Mouse (Mus musculus): ENCODE data around the gene Msh4.

Gene Msh4

GRCm38 (mm10) chr3:153808406-153808805, 97.5 kb downstream of the Msh4 start:
- no peak for DNase-seq (ENCODE audit: low read depth, low spot score)

DNA sequence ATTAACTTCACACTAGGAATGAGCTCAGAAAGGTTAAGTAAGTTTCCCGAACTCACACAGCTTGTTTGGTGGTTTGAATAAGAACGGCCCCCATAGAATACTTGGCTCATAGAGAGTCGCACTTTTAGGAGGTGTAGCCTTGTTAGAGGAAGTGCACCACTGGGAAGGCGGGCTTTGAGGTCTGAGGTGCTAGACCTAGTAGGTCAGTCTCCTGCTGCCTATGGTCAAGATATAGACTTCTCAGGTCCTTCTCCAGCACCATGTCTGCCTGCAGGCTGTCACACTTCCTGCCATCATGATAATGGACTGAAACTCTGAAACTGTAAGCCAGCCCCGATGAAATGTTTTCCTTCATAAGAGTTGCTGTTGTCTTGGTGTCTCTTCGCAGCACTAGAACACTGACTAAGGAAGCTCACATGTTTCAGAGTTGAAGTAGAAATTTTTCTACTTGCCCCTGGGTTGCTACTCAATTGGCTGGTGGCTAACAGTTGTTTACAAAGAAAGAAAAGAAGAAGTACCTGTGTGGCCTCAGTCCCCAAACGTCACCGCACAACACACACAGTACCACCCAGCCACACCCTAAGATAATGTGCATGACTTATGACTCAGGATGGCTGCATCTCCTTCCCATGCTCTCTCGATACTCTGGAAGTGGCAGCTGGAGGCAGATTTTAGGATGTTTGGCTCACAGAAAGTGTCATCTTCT, 98.3 kb downstream of the Msh4 start:
- DNase-seq (ENCODE audit: low read depth, low spot score), result no peak

Data from brain, adult 2 months (tissue).